Mouse (Mus musculus) ovary, postnatal 10 days (tissue): ENCODE measurements around the gene Ppp1ca.

Source experiments
- DNase-seq: peaks from one replicate; pipeline ENCODE4 v3.0.0; 2022; ENCODE audit warnings: low spot score

Gene Ppp1ca

GRCm38 (mm10) chr19:4191528-4192250 is at the start of gene Ppp1ca:
Gene Ppp1ca (plus strand): TSS chr19:4192065.
- DNase-seq: peak; percentile 91

- DNase-seq: no peak
These were observed 49.3 kb upstream of the Ppp1ca start for GRCm38 (mm10) chr19:4142416-4143173.

- no peak for DNase-seq
These were observed 48.1 kb upstream of the Ppp1ca start, which contains the start of gene Cabp4 for GRCm38 (mm10) chr19:4143759-4144268. Gene Cabp4 (minus strand): TSS chr19:4144033.

GRCm38 (mm10) chr19:4144550-4145498 is 47.0 kb upstream of the Ppp1ca start:
- DNase-seq: no peak

GRCm38 (mm10) chr19:4145936-4146335 is 45.9 kb upstream of the Ppp1ca start:
- no peak for DNase-seq

GRCm38 (mm10) chr19:4146366-4147021 is 45.4 kb upstream of the Ppp1ca start:
- DNase-seq: no peak

GRCm38 (mm10) chr19:4147022-4147405 is 44.9 kb upstream of the Ppp1ca start:
- no peak for DNase-seq

GRCm38 (mm10) chr19:4147782-4148490 is 43.9 kb upstream of the Ppp1ca start:
- no peak for DNase-seq

GRCm38 (mm10) chr19:4148491-4148806 is 43.4 kb upstream of the Ppp1ca start, which contains the start of gene Coro1b:
Gene Coro1b (plus strand): TSS chr19:4148619.
- peak; percentile 93 for DNase-seq

- no peak for DNase-seq
These were observed 43.0 kb upstream of the Ppp1ca start for GRCm38 (mm10) chr19:4148819-4149218.

- DNase-seq: no peak
These were observed 42.6 kb upstream of the Ppp1ca start for GRCm38 (mm10) chr19:4149283-4149682.

- no peak for DNase-seq
These were observed 42.0 kb upstream of the Ppp1ca start for GRCm38 (mm10) chr19:4149764-4150461.

- no peak for DNase-seq
These were observed 41.0 kb upstream of the Ppp1ca start for GRCm38 (mm10) chr19:4150567-4151487.

GRCm38 (mm10) chr19:4151488-4151860 is 40.4 kb upstream of the Ppp1ca start:
- DNase-seq: no peak

- no peak for DNase-seq
These were observed 40.0 kb upstream of the Ppp1ca start for GRCm38 (mm10) chr19:4151898-4152297.

GRCm38 (mm10) chr19:4152445-4153231 is 39.2 kb upstream of the Ppp1ca start:
- no peak for DNase-seq

- DNase-seq: no peak
These were observed 38.6 kb upstream of the Ppp1ca start, which contains the start of gene Ptprcap for GRCm38 (mm10) chr19:4153232-4153654. Gene Ptprcap (plus strand): TSS chr19:4153604.
